Mouse (Mus musculus): ENCODE results near the gene Ska3. TPM values are rescaled to one million over a fixed set of nuclear protein-coding genes. Genes with fewer than 3 reads are reported as not detected.

The Ska3 gene
- 1.7 and 3.0 TPM in 2 replicates for polyA plus RNA-seq (2012; ENCODE audit: low replicate concordance)

GRCm38 (mm10) chr14:57825788-57826751 lies at the start of gene Ska3, which contains the start of gene Mrpl57:
Ska3 (minus strand) TSS chr14:57826185.
Mrpl57 (plus strand) TSS chr14:57826234.

GRCm38 (mm10) chr14:57797991-57798931 lies 27.7 kb downstream of the Ska3 start, which contains the start of gene Sap18:
Sap18 (plus strand) TSS chr14:57798180.

GRCm38 (mm10) chr14:57758237-57758636 lies 67.7 kb downstream of the Ska3 start, which contains the start of gene Lats2:
Lats2 (minus strand) TSS chr14:57758388.

Other genes starting within 250 kb of the Ska3 start
- gene Xpo4, start 160.8 kb downstream of the Ska3 start, polyA plus RNA-seq (2012; ENCODE audit: low replicate concordance) = 5.8 and 16.2 TPM in 2 replicates
- gene Gm49361, start 80.1 kb downstream of the Ska3 start, polyA plus RNA-seq (2012; ENCODE audit: low replicate concordance) = not detected in 2 replicates
- gene Lats2, start 67.8 kb downstream of the Ska3 start, polyA plus RNA-seq (2012; ENCODE audit: low replicate concordance) = 22.2 and 23.0 TPM in 2 replicates
- gene Sap18, start 28.0 kb downstream of the Ska3 start, polyA plus RNA-seq (2012; ENCODE audit: low replicate concordance) = 188 and 275 TPM in 2 replicates
- 284 and 528 TPM in 2 replicates for gene Mrpl57, start within 50 bp of the Ska3 start, polyA plus RNA-seq (2012; ENCODE audit: low replicate concordance)
- 0.42 and 1.2 TPM in 2 replicates for gene Zdhhc20, start 64.1 kb upstream of the Ska3 start, polyA plus RNA-seq (2012; ENCODE audit: low replicate concordance)
- gene Micu2, start 173.1 kb upstream of the Ska3 start, polyA plus RNA-seq (2012; ENCODE audit: low replicate concordance) = 25.9 and 32.2 TPM in 2 replicates
- 0.06 TPM in 1 of 2 replicates, not detected in the other for gene Fgf9, start 244.4 kb upstream of the Ska3 start, polyA plus RNA-seq (2012; ENCODE audit: low replicate concordance)

Data from leukemia stem cell, adult 10-12 weeks (primary cell).